In genomic region chr1:62799427-62799826, GRCm38 (mm10) we compare ENCODE assay signal across 14 mouse cellular contexts.
"Had no signal": no experiment of that assay in that cellular context is flagged by ENCODE, and none has a peak within 500 bp of the region (broad histone marks: within the 10 kb centered on the region; RNA-seq: fewer than 3 reads in every experiment).

No protein-coding gene starts in this region.

- H3K36me3 ChIP-seq: liver, embryonic 15.5 days; midbrain, embryonic 12.5 days; neural tube, embryonic 13.5 days had no signal

- H3K27ac ChIP-seq: midbrain, embryonic 12.5 days; neural tube, embryonic 13.5 days had no signal

- H3K27me3 ChIP-seq: neural tube, embryonic 13.5 days had no signal

- H3K9me3 ChIP-seq: liver, embryonic 15.5 days; midbrain, embryonic 12.5 days; neural tube, embryonic 13.5 days had no signal

- H3K4me3 ChIP-seq: layer of hippocampus, adult 2 months; liver, embryonic 15.5 days; midbrain, embryonic 12.5 days; neural tube, embryonic 13.5 days had no signal

- H3K9ac ChIP-seq: liver, embryonic 15.5 days; midbrain, embryonic 12.5 days; neural tube, embryonic 13.5 days had no signal

- H3K4me2 ChIP-seq: midbrain, embryonic 12.5 days; neural tube, embryonic 13.5 days had no signal

- DNase-seq: kidney, adult 11 months; kidney, postnatal 10 days; kidney, postnatal 4 days; left cerebral cortex, postnatal 4 days; retina, postnatal 1 day; right cerebral cortex, postnatal 4 days; spleen, adult 18-20 months; thymus, adult 18-20 months; thymus, postnatal 14 days had no signal

- ATAC-seq: midbrain, embryonic 16.5 days had no signal
